Mouse (Mus musculus) intestine, postnatal 0 days (tissue): Measurements from ENCODE around the gene Acp2. TPM values are rescaled to one million over a fixed set of nuclear protein-coding genes. Genes with fewer than 3 reads are reported as not detected.

Source experiments
- ATAC-seq: fragments of 200-750 bp; cut with Nextera tagmentation; 2 replicates; pipeline ENCODE4 v1.8.0; 2017; ENCODE audit warnings: mild to moderate bottlenecking, moderate TSS enrichment, moderate library complexity
- H3K27ac ChIP-seq: fragments of 300-500 bp; sonication (generic); 2 replicates; pipeline ENCODE4 v1.5.1; 2014; ENCODE audit warnings: mild to moderate bottlenecking, low read depth, low read length, moderate library complexity
- H3K27me3 ChIP-seq: fragments of 300-500 bp; sonication (generic); replicated peaks from 2 replicates; pipeline ENCODE4 v1.6.1; 2014; ENCODE audit warnings: low read length, mixed read lengths; ENCODE audit not compliant: control insufficient read depth, insufficient read depth
- H3K36me3 ChIP-seq: fragments of 300-500 bp; sonication (generic); 2 replicates; pipeline ENCODE4 v1.6.1; 2014; ENCODE audit warnings: mild to moderate bottlenecking, moderate library complexity; ENCODE audit not compliant: control insufficient read depth, insufficient read depth
- H3K4me1 ChIP-seq: fragments of 300-500 bp; sonication (generic); replicated peaks from 2 replicates; pipeline ENCODE4 v1.6.1; 2014; ENCODE audit warnings: antibody characterized with exemption, low read length, mixed read lengths; ENCODE audit not compliant: control insufficient read depth, insufficient read depth
- H3K4me2 ChIP-seq: fragments of 300-500 bp; sonication (generic); replicated peaks from 2 replicates; pipeline ENCODE4 v1.6.1; 2014; ENCODE audit warnings: low read depth, mild to moderate bottlenecking, moderate library complexity
- H3K4me3 ChIP-seq: fragments of 300-500 bp; sonication (generic); 2 replicates; pipeline ENCODE4 v1.5.1; 2014; ENCODE audit warnings: low read depth, low read length
- H3K9ac ChIP-seq: fragments of 300-500 bp; sonication (generic); 2 replicates; pipeline ENCODE4 v1.6.1; 2014; ENCODE audit warnings: mild to moderate bottlenecking, low read depth, low read length
- H3K9me3 ChIP-seq: fragments of 300-500 bp; sonication (generic); 2 replicates; pipeline ENCODE4 v1.6.1; 2016; ENCODE audit warnings: mixed run types; ENCODE audit not compliant: control insufficient read depth
- CTCF ChIP-seq: sonication (generic); IDR thresholded peaks from 2 replicates; pipeline ENCODE4 v1.5.1; 2016; ENCODE audit warnings: low read depth, mild to moderate bottlenecking, control low read depth, antibody characterized with exemption, moderate library complexity
- WGBS: fragments of 180-500 bp; shearing (Covaris S2); extraction: QIAGEN DNeasy Blood & Tissue Kit; methylation state at CpG from one replicate; pipeline ENCODE4 v1.1.7; 2014; 5-methylcytosine and 5-hydroxymethylcytosine counted together
- polyA plus RNA-seq: library from polyadenylated mRNA; unstranded; fragments of >200 nt; fragmentation: Nextera tagmentation; extraction: Ambion mirVana; gene quantifications from 2 replicates; pipeline ENCODE4 v1.2.1, GENCODE M21; 2015

The Acp2 gene
- polyA plus RNA-seq, 1 experiment from 2014 or later: 20.5 TPM

- Histone ChIP-seq H3K4me1 (0 out of 2 replicates have a peak, but pooled peaks cover 3% of the 10 kb centered on the region), H3K27me3 (no peaks in the 10 kb centered on the region), H3K4me3 (peak overlapping the region; percentile 84), H3K36me3 (peaks cover 27% of the 10 kb centered on the region), H3K4me2 (peak overlapping the region; percentile 68), H3K9me3 (no peaks in the 10 kb centered on the region), H3K9ac (peak overlapping the region; percentile 83), H3K27ac (peak overlapping the region; percentile 90)
- WGBS: 10% methylated on average over 20 of the region's 20 CpGs
- TF ChIP-seq CTCF: no peak
- no peak for ATAC-seq
Measured at GRCm38 (mm10) chr2:91202972-91203656, 429 bp downstream of the Acp2 start.

DNA sequence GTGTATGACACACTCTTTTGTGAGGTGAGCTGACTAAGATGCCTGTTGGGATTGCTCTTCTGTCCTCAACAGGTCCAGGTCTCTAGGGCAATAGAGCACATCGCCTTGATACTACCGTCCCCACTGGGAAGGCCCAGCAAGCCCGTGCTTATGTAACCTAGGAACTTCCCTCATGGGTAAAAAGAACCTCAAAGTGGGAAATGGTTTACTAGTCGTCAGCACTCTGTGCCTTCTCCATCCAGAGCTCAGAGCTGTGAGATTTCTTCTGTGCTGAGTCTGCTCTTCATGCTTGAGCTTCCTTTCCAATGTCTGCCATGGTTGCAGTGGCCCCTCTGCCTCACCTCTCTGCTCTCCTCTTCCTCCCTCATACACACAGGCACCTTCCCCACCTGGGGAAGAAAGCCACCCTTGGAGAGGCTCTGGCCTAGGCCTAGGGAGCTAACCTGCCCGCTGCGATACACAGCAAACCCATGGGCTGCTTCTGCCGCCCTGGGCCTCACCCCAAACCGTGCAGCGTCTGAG, 3.6 kb downstream of the Acp2 start:
- no peaks in the 10 kb centered on the region for H3K27me3 ChIP-seq
- 92% methylated on average over 9 of the region's 9 CpGs for WGBS
- H3K36me3 ChIP-seq: peaks cover 55% of the 10 kb centered on the region
- H3K4me1 ChIP-seq: 0 out of 2 replicates have a peak, but pooled peaks cover 3% of the 10 kb centered on the region
- H3K9ac ChIP-seq: no peak overlapping the region
- no peak overlapping the region for H3K27ac ChIP-seq
- TF ChIP-seq CTCF: no peak
- H3K4me2 ChIP-seq: no peak overlapping the region
- no peaks in the 10 kb centered on the region for H3K9me3 ChIP-seq
- ATAC-seq: no peak
- no peak overlapping the region for H3K4me3 ChIP-seq

DNA sequence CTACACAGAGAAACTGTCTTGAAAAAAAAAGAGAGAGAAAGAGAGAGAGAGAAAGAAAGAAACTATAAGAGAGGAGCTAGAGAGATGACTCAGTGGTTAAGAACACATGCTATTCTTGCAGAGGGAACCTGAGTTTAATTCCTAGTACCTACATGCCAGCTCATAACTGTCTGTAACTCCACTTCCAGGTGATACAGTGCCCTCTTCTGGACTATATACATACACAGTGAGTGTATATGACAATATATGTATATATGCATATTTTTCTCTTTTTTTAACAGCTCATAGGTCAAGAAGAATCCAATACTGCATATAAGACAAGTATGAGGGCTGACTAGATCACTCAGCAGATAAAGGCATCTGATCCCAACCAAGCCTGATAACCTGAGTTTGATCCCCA, 10.6 kb downstream of the Acp2 start:
- peak; percentile 50 for TF ChIP-seq CTCF
- no peak for ATAC-seq
- Histone ChIP-seq H3K27me3 (no peaks in the 10 kb centered on the region), H3K9me3 (no peaks in the 10 kb centered on the region), H3K4me2 (no peak overlapping the region), H3K36me3 (peaks cover 58% of the 10 kb centered on the region), H3K4me3 (no peak overlapping the region), H3K4me1 (no peaks in the 10 kb centered on the region), H3K27ac (no peak overlapping the region), H3K9ac (no peak overlapping the region)

GRCm38 (mm10) chr2:91217032-91217431, 14.3 kb downstream of the Acp2 start:
- Histone ChIP-seq H3K27ac (no peak overlapping the region), H3K4me3 (no peak overlapping the region), H3K9ac (no peak overlapping the region), H3K4me1 (no peaks in the 10 kb centered on the region), H3K36me3 (peaks cover 24% of the 10 kb centered on the region), H3K4me2 (no peak overlapping the region), H3K9me3 (no peaks in the 10 kb centered on the region), H3K27me3 (no peaks in the 10 kb centered on the region)
- ATAC-seq: no peak
- 73% methylated on average over 4 of the region's 4 CpGs for WGBS
- TF ChIP-seq CTCF: no peak

GRCm38 (mm10) chr2:91220501-91220900, 17.8 kb downstream of the Acp2 start:
- Histone ChIP-seq H3K27ac (no peak overlapping the region), H3K4me3 (no peak overlapping the region), H3K4me2 (no peak overlapping the region), H3K36me3 (peaks cover 12% of the 10 kb centered on the region; the same call in 1 of the 2 replicates), H3K9ac (no peak overlapping the region), H3K9me3 (no peaks in the 10 kb centered on the region), H3K4me1 (no peaks in the 10 kb centered on the region), H3K27me3 (no peaks in the 10 kb centered on the region)
- 93% methylated on average over 3 of the region's 3 CpGs for WGBS
- ATAC-seq: no peak
- no peak for TF ChIP-seq CTCF

DNA sequence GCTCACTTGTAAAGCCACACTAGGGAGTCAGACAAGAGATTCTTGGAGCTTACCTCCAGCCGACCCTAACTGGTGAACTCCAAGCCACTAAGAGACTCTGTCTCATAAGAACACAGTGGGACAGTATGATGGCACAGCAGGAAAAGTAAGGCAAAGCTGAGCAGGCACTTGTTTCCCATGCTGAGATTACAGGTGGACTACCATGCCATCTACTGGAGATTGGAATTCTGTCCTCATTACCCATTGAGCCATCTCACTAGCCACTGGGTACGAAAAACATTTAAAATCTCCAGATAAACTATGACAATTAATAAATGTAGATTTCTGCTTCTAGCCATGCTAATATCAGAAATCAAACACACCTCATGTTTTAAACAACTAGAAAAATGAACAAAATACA, 20.9 kb downstream of the Acp2 start:
- WGBS: 87% methylated on average over 2 of the region's 2 CpGs
- peak; percentile 51 for TF ChIP-seq CTCF
- H3K4me1 ChIP-seq: no peaks in the 10 kb centered on the region
- H3K27ac ChIP-seq: no peak overlapping the region
- no peaks in the 10 kb centered on the region for H3K9me3 ChIP-seq
- no peak for ATAC-seq
- no peak overlapping the region for H3K9ac ChIP-seq
- H3K4me2 ChIP-seq: no peak overlapping the region
- H3K36me3 ChIP-seq: no peaks in the 10 kb centered on the region
- no peaks in the 10 kb centered on the region for H3K27me3 ChIP-seq
- no peak overlapping the region for H3K4me3 ChIP-seq
